Mouse (Mus musculus): ENCODE data around the gene Uqcrc1. TPM values are rescaled to one million over a fixed set of nuclear protein-coding genes. Genes with fewer than 3 reads are reported as not detected.

Gene Uqcrc1
- total and polyA plus RNA-seq, 2 experiments from 2014 or later = 1,707 to 1,782 TPM

DNA sequence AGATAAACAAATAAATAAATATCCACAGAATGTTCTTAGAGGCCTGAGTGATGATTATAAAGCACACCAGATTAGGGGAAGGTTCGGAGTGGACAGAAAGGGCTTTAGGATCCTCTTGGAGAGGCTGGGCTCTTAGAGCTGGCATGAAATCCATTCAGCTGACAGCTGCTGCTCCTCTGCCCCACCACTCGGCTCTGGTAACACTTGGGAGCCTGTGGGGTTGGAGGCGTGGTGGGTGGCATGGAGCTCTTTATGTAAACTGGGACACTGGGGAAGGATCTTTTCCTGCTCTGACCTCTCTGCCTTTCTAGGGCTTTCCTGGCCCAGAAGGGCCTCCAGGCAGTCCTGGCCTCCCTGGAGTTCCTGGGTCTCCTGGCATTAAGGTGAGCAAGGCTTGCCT, 27.1 kb downstream of the Uqcrc1 start:
- no peak overlapping the region for H3K9ac ChIP-seq (replicated peaks; ENCODE audit: low read depth, low read length)
- H3K27me3 ChIP-seq (ENCODE audit: control insufficient read depth, insufficient read depth, low read length) = 0 out of 2 replicates have a peak, but pooled peaks cover under 1% of the 10 kb centered on the region
- no peak for DNase-seq (ENCODE audit: low spot score)
- H3K9me3 ChIP-seq (replicated peaks; ENCODE audit: control insufficient read depth, low read length) = no peaks in the 10 kb centered on the region
- H3K27ac ChIP-seq (ENCODE audit: low read depth) = no peak overlapping the region
- no peak overlapping the region for H3K4me2 ChIP-seq (ENCODE audit: low read depth, low read length)
- no peaks in the 10 kb centered on the region for H3K36me3 ChIP-seq (replicated peaks; ENCODE audit: control insufficient read depth, insufficient read depth, low read length)
- 59% methylated on average over 3 of the region's 3 CpGs for WGBS
- TF ChIP-seq EP300 (IDR thresholded peaks at IDR 0.05; ENCODE audit: low read depth) (no peak), CTCF (IDR thresholded peaks at IDR 0.05; ENCODE audit: low read depth) (no peak)
- ATAC-seq (ENCODE audit: insufficient read depth, low read depth) = no peak
- H3K4me1 ChIP-seq (ENCODE audit: control insufficient read depth, insufficient read depth) = no peaks in the 10 kb centered on the region
- H3K4me3 ChIP-seq (ENCODE audit: low read depth, low read length) = no peak overlapping the region

DNA sequence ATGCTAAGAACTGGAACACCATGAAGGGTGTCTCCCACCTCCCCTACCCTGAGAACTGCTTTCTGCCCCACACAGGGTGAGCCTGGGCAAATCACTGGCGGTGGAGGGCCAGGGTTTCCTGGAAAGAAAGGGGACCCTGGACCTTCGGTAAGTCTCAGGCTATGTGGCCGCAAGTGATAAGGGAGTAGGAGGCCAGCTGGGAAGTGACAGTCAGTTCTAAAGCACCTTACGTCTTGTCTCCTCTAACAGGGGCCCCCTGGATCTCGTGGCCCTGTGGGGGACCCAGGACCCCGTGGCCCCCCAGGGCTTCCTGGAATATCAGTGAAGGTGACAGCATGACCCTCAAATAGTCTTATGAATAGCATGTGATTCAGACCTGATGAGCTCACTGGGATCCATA, 27.9 kb downstream of the Uqcrc1 start:
- WGBS = 62% methylated on average over 6 of the region's 6 CpGs
- Histone ChIP-seq H3K9me3 (replicated peaks; ENCODE audit: control insufficient read depth, low read length) (no peaks in the 10 kb centered on the region), H3K9ac (replicated peaks; ENCODE audit: low read depth, low read length) (no peak overlapping the region), H3K4me2 (ENCODE audit: low read depth, low read length) (no peak overlapping the region), H3K4me3 (ENCODE audit: low read depth, low read length) (no peak overlapping the region), H3K27me3 (ENCODE audit: control insufficient read depth, insufficient read depth, low read length) (no peaks in the 10 kb centered on the region), H3K4me1 (ENCODE audit: control insufficient read depth, insufficient read depth) (no peaks in the 10 kb centered on the region), H3K27ac (ENCODE audit: low read depth) (no peak overlapping the region), H3K36me3 (replicated peaks; ENCODE audit: control insufficient read depth, insufficient read depth, low read length) (no peaks in the 10 kb centered on the region)
- TF ChIP-seq EP300 (IDR thresholded peaks at IDR 0.05; ENCODE audit: low read depth) (no peak), CTCF (IDR thresholded peaks at IDR 0.05; ENCODE audit: low read depth) (no peak)
- DNase-seq (ENCODE audit: low spot score) = no peak
- no peak for ATAC-seq (ENCODE audit: insufficient read depth, low read depth)

DNA sequence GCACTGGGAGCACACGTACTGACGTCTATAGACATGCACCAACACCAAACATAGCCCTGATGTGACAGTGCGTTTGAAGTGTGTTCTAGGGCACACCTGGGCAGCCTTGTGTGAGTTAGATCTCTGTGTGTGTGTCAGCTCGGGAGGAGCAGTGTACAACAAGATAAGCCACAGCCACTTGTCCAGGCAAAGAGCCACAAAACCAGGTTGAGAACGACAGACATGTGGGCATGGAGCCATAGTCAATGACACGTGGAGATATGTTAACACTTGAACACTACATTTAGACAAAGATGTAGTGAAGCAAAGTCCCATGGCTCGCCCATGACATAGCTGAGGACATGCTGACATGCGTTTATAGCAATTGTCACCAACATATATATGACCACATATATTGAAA, 34.2 kb downstream of the Uqcrc1 start:
- TF ChIP-seq CTCF (IDR thresholded peaks at IDR 0.05; ENCODE audit: low read depth) = no peak
- peak; percentile 45; the same call in 1 of the 2 replicates for TF ChIP-seq EP300 (IDR thresholded peaks at IDR 0.05; ENCODE audit: low read depth)
- WGBS = 36% methylated on average over 8 of the region's 8 CpGs

DNA sequence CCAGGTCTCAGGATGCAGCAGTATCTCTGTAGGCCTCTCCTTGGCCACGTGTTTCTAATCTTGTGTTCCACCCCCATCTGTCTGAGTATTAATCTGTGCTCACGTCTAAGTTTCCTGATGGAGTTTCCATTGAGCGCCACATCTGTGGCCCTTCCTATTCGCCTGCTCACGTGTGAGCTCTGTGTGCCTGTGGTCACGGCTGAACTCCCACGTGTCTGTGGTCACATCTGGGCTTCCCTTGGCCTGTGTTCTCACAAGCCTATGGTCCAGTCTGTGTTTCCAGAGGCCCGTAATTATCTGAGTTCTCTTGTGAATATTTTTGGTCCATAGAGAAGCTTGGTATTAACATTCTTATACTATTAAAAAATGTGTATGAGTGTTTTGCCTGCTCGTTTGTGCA, 40.0 kb downstream of the Uqcrc1 start:
- ATAC-seq (ENCODE audit: insufficient read depth, low read depth) = no peak
- Histone ChIP-seq H3K4me3 (ENCODE audit: low read depth, low read length) (no peak overlapping the region), H3K9me3 (replicated peaks; ENCODE audit: control insufficient read depth, low read length) (no peaks in the 10 kb centered on the region), H3K36me3 (replicated peaks; ENCODE audit: control insufficient read depth, insufficient read depth, low read length) (no peaks in the 10 kb centered on the region), H3K4me2 (ENCODE audit: low read depth, low read length) (no peak overlapping the region), H3K27me3 (ENCODE audit: control insufficient read depth, insufficient read depth, low read length) (no peaks in the 10 kb centered on the region), H3K4me1 (ENCODE audit: control insufficient read depth, insufficient read depth) (no peaks in the 10 kb centered on the region), H3K27ac (ENCODE audit: low read depth) (no peak overlapping the region), H3K9ac (replicated peaks; ENCODE audit: low read depth, low read length) (no peak overlapping the region)
- 75% methylated on average over 9 of the region's 9 CpGs for WGBS
- TF ChIP-seq EP300 (IDR thresholded peaks at IDR 0.05; ENCODE audit: low read depth) (no peak), CTCF (IDR thresholded peaks at IDR 0.05; ENCODE audit: low read depth) (no peak)
- DNase-seq (ENCODE audit: low spot score) = no peak

More for the DNA sequence above, 34.2 kb downstream of the Uqcrc1 start:
- Histone ChIP-seq H3K27me3 (ENCODE audit: control insufficient read depth, insufficient read depth, low read length) (no peaks in the 10 kb centered on the region), H3K36me3 (replicated peaks; ENCODE audit: control insufficient read depth, insufficient read depth, low read length) (no peaks in the 10 kb centered on the region), H3K9me3 (replicated peaks; ENCODE audit: control insufficient read depth, low read length) (no peaks in the 10 kb centered on the region), H3K9ac (replicated peaks; ENCODE audit: low read depth, low read length) (no peak overlapping the region), H3K4me3 (ENCODE audit: low read depth, low read length) (no peak overlapping the region), H3K4me1 (ENCODE audit: control insufficient read depth, insufficient read depth) (peaks cover 4% of the 10 kb centered on the region), H3K4me2 (ENCODE audit: low read depth, low read length) (no peak overlapping the region), H3K27ac (ENCODE audit: low read depth) (no peak overlapping the region)
- ATAC-seq (ENCODE audit: insufficient read depth, low read depth) (peak; percentile 80), DNase-seq (ENCODE audit: low spot score) (peak; percentile 55)

GRCm38 (mm10) chr9:108977966-108978365, 41.5 kb downstream of the Uqcrc1 start:
- H3K9me3 ChIP-seq (replicated peaks; ENCODE audit: control insufficient read depth, low read length) = no peaks in the 10 kb centered on the region
- H3K4me3 ChIP-seq (ENCODE audit: low read depth, low read length) = no peak overlapping the region
- H3K27ac ChIP-seq (ENCODE audit: low read depth) = no peak overlapping the region
- DNase-seq (ENCODE audit: low spot score) (no peak), ATAC-seq (ENCODE audit: insufficient read depth, low read depth) (no peak)
- H3K4me2 ChIP-seq (ENCODE audit: low read depth, low read length) = no peak overlapping the region
- no peaks in the 10 kb centered on the region for H3K4me1 ChIP-seq (ENCODE audit: control insufficient read depth, insufficient read depth)
- no peaks in the 10 kb centered on the region for H3K27me3 ChIP-seq (ENCODE audit: control insufficient read depth, insufficient read depth, low read length)
- H3K36me3 ChIP-seq (replicated peaks; ENCODE audit: control insufficient read depth, insufficient read depth, low read length) = no peaks in the 10 kb centered on the region
- TF ChIP-seq EP300 (IDR thresholded peaks at IDR 0.05; ENCODE audit: low read depth) (no peak), CTCF (IDR thresholded peaks at IDR 0.05; ENCODE audit: low read depth) (no peak)
- H3K9ac ChIP-seq (replicated peaks; ENCODE audit: low read depth, low read length) = no peak overlapping the region
- WGBS = 56% methylated on average over 7 of the region's 7 CpGs

DNA sequence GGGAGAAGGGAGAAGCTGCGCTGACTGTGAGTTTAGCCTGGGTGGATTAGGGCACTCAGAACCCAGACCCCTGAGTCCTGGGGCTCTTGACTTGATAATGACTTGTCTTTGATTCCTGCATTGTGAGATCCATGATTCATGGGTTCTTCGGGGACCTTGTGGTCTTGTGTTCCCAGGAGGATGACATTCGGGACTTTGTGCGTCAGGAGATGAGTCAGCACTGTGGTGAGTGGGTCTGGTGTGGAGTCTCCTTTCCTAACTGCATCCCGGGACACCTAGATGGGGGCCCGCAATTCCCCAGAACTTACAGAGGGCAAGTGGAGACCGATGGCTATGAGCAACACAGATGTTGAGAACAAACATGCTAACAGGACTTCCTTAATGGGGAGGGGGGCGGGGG, 46.1 kb downstream of the Uqcrc1 start:
- TF ChIP-seq CTCF (IDR thresholded peaks at IDR 0.05; ENCODE audit: low read depth) (no peak), EP300 (IDR thresholded peaks at IDR 0.05; ENCODE audit: low read depth) (no peak)

More for the DNA sequence above, 46.1 kb downstream of the Uqcrc1 start:
- DNase-seq (ENCODE audit: low spot score) = no peak
- Histone ChIP-seq H3K4me3 (ENCODE audit: low read depth, low read length) (no peak overlapping the region), H3K27ac (ENCODE audit: low read depth) (no peak overlapping the region), H3K4me1 (ENCODE audit: control insufficient read depth, insufficient read depth) (no peaks in the 10 kb centered on the region), H3K9me3 (replicated peaks; ENCODE audit: control insufficient read depth, low read length) (no peaks in the 10 kb centered on the region), H3K4me2 (ENCODE audit: low read depth, low read length) (no peak overlapping the region), H3K27me3 (ENCODE audit: control insufficient read depth, insufficient read depth, low read length) (no peaks in the 10 kb centered on the region), H3K9ac (replicated peaks; ENCODE audit: low read depth, low read length) (no peak overlapping the region), H3K36me3 (replicated peaks; ENCODE audit: control insufficient read depth, insufficient read depth, low read length) (no peaks in the 10 kb centered on the region)
- ATAC-seq (ENCODE audit: insufficient read depth, low read depth) = no peak
- WGBS = 76% methylated on average over 8 of the region's 8 CpGs
